Mouse (Mus musculus) forebrain, postnatal 0 days (tissue): ENCODE results near the gene Clrn1. TPM values are rescaled to one million over a fixed set of nuclear protein-coding genes. Genes with fewer than 3 reads are reported as not detected.

ENCODE experiments used
- ATAC-seq: fragments of 200-750 bp; cut with Nextera tagmentation; 2 replicates; pipeline ENCODE4 v1.8.0; 2017; ENCODE audit warnings: mild to moderate bottlenecking, moderate library complexity
- DNase-seq: peaks from one replicate; pipeline ENCODE4 v3.0.0-alpha.2; 2015
- H3K27ac ChIP-seq: fragments of 300-500 bp; sonication (generic); 2 replicates; pipeline ENCODE4 v1.5.1; 2014; ENCODE audit warnings: low read depth, mild to moderate bottlenecking, antibody characterized with exemption, low read length, moderate library complexity, mixed read lengths
- H3K27me3 ChIP-seq: fragments of 300-500 bp; sonication (generic); 2 replicates; pipeline ENCODE4 v1.6.1; 2014; ENCODE audit warnings: mild to moderate bottlenecking, low read length, mixed read lengths; ENCODE audit not compliant: insufficient read depth
- H3K36me3 ChIP-seq: fragments of 300-500 bp; sonication (generic); 2 replicates; pipeline ENCODE4 v1.6.1; 2014; ENCODE audit warnings: mild to moderate bottlenecking, moderate library complexity; ENCODE audit not compliant: insufficient read depth
- H3K4me1 ChIP-seq: fragments of 300-500 bp; sonication (generic); 2 replicates; pipeline ENCODE4 v1.6.1; 2014; ENCODE audit warnings: antibody characterized with exemption; ENCODE audit not compliant: insufficient read depth
- H3K4me2 ChIP-seq: fragments of 300-500 bp; sonication (generic); 2 replicates; pipeline ENCODE4 v1.6.1; 2014; ENCODE audit warnings: low read depth, mild to moderate bottlenecking, moderate library complexity
- H3K4me3 ChIP-seq: fragments of 300-500 bp; sonication (generic); 2 replicates; pipeline ENCODE4 v1.5.1; 2014; ENCODE audit warnings: low read depth, low read length, mixed read lengths
- H3K9ac ChIP-seq: fragments of 300-500 bp; sonication (generic); 2 replicates; pipeline ENCODE4 v1.6.1; 2014; ENCODE audit warnings: mild to moderate bottlenecking
- H3K9me3 ChIP-seq: fragments of 300-500 bp; sonication (generic); 2 replicates; pipeline ENCODE4 v1.6.1; 2016; ENCODE audit warnings: low read length
- CTCF ChIP-seq: sonication (generic); IDR thresholded peaks from 2 replicates; pipeline ENCODE4 v1.5.1; 2016; ENCODE audit warnings: antibody characterized with exemption, control low read depth, low read depth
- WGBS: fragments of 180-500 bp; shearing (Covaris S2); extraction: QIAGEN DNeasy Blood & Tissue Kit; methylation state at CpG from one replicate; pipeline ENCODE4 v1.1.7; 2014; 5-methylcytosine and 5-hydroxymethylcytosine counted together
- polyA plus RNA-seq: library from polyadenylated mRNA; unstranded; fragments of >200 nt; fragmentation: Nextera tagmentation; extraction: Ambion mirVana; gene quantifications from 2 replicates; pipeline ENCODE4 v1.2.1, GENCODE M21; 2015
- total RNA-seq: library from RNA; depleted of rRNA; stranded (reverse); fragments of >200 nt; gene quantifications from 2 replicates; pipeline ENCODE4 v1.2.3, GENCODE M21; 2014; rRNA removed

Gene Clrn1
- total RNA-seq: 2.0 and 2.3 TPM in 2 replicates
- polyA plus RNA-seq: 0.97 and 2.6 TPM in 2 replicates

GRCm38 (mm10) chr3:58884801-58885573 lies at the start of gene Clrn1:
TSS of gene Clrn1 (minus strand) at chr3:58885340.
- Histone ChIP-seq H3K9ac (no peak within 1 kb of the TSS), H3K4me3 (no peak within 1 kb of the TSS), H3K27me3 (no peaks in the 10 kb centered on the region), H3K36me3 (no peaks in the 10 kb centered on the region), H3K27ac (no peak within 1 kb of the TSS), H3K4me2 (peak within 1 kb of the TSS; percentile 16; the same call in 1 of the 2 replicates), H3K4me1 (no peaks in the 10 kb centered on the region; the same call in 1 of the 2 replicates), H3K9me3 (no peaks in the 10 kb centered on the region)
- no peak for TF ChIP-seq CTCF
- DNase-seq: no peak
- 55% methylated on average over 20 of the region's 20 CpGs for WGBS
- ATAC-seq: no peak

GRCm38 (mm10) chr3:58924027-58924426 lies 38.9 kb upstream of the Clrn1 start:
- WGBS: 54% methylated on average over 7 of the region's 7 CpGs
- no peak for DNase-seq

GRCm38 (mm10) chr3:58923140-58923539 lies 38.0 kb upstream of the Clrn1 start:
- no peak overlapping the region for H3K4me2 ChIP-seq
- 76% methylated on average over 11 of the region's 11 CpGs for whole genome bisulfite sequencing
- no peak for TF ChIP-seq CTCF
- H3K36me3 ChIP-seq: no peaks in the 10 kb centered on the region
- no peak overlapping the region for H3K4me3 ChIP-seq
- H3K9me3 ChIP-seq: no peaks in the 10 kb centered on the region
- ATAC-seq (no peak), DNase-seq (no peak)
- no peak overlapping the region for H3K27ac ChIP-seq
- H3K4me1 ChIP-seq: no peaks in the 10 kb centered on the region
- H3K27me3 ChIP-seq: no peaks in the 10 kb centered on the region
- no peak overlapping the region for H3K9ac ChIP-seq

More at GRCm38 (mm10) chr3:58924027-58924426, 38.9 kb upstream of the Clrn1 start:
- H3K4me3 ChIP-seq: no peak overlapping the region
- H3K4me1 ChIP-seq: no peaks in the 10 kb centered on the region
- TF ChIP-seq CTCF: no peak
- no peaks in the 10 kb centered on the region for H3K36me3 ChIP-seq
- no peaks in the 10 kb centered on the region for H3K9me3 ChIP-seq
- no peak for ATAC-seq
- H3K4me2 ChIP-seq: no peak overlapping the region
- no peak overlapping the region for H3K9ac ChIP-seq
- H3K27me3 ChIP-seq: no peaks in the 10 kb centered on the region
- no peak overlapping the region for H3K27ac ChIP-seq

GRCm38 (mm10) chr3:58922636-58923035 lies 37.5 kb upstream of the Clrn1 start:
- Histone ChIP-seq H3K36me3 (no peaks in the 10 kb centered on the region), H3K4me1 (no peaks in the 10 kb centered on the region), H3K27ac (no peak overlapping the region), H3K9ac (no peak overlapping the region), H3K9me3 (no peaks in the 10 kb centered on the region), H3K4me3 (no peak overlapping the region), H3K27me3 (no peaks in the 10 kb centered on the region), H3K4me2 (no peak overlapping the region)
- no peak for TF ChIP-seq CTCF
- ATAC-seq (no peak), DNase-seq (no peak)
- 77% methylated on average over 7 of the region's 7 CpGs for WGBS

GRCm38 (mm10) chr3:58921316-58921715 lies 36.2 kb upstream of the Clrn1 start:
- H3K36me3 ChIP-seq: no peaks in the 10 kb centered on the region
- ATAC-seq (no peak), DNase-seq (no peak)
- H3K4me3 ChIP-seq: no peak overlapping the region
- H3K27ac ChIP-seq: no peak overlapping the region
- no peaks in the 10 kb centered on the region for H3K27me3 ChIP-seq
- no peak for TF ChIP-seq CTCF
- no peaks in the 10 kb centered on the region for H3K9me3 ChIP-seq
- H3K4me1 ChIP-seq: no peaks in the 10 kb centered on the region
- no peak overlapping the region for H3K4me2 ChIP-seq
- 72% methylated on average over 5 of the region's 5 CpGs for WGBS
- H3K9ac ChIP-seq: no peak overlapping the region

GRCm38 (mm10) chr3:58904656-58905055 lies 19.5 kb upstream of the Clrn1 start:
- Histone ChIP-seq H3K4me3 (no peak overlapping the region), H3K4me1 (no peaks in the 10 kb centered on the region; the same call in 1 of the 2 replicates), H3K9me3 (no peaks in the 10 kb centered on the region), H3K36me3 (no peaks in the 10 kb centered on the region), H3K4me2 (no peak overlapping the region), H3K9ac (no peak overlapping the region), H3K27me3 (no peaks in the 10 kb centered on the region), H3K27ac (no peak overlapping the region)
- WGBS: 59% methylated on average over 2 of the region's 2 CpGs
- DNase-seq (peak; percentile 45), ATAC-seq (peak; percentile 88)
- no peak for TF ChIP-seq CTCF

- H3K4me2 ChIP-seq: peak overlapping the region; percentile 25
- ATAC-seq (peak; percentile 66), DNase-seq (peak; percentile 46)
- H3K9me3 ChIP-seq: no peaks in the 10 kb centered on the region
- H3K27ac ChIP-seq: 0 out of 2 replicates have a peak overlapping the region, but pooled peaks have one; percentile 10
- no peaks in the 10 kb centered on the region for H3K27me3 ChIP-seq
- no peak overlapping the region for H3K4me3 ChIP-seq
- no peaks in the 10 kb centered on the region; the same call in 1 of the 2 replicates for H3K4me1 ChIP-seq
- 37% methylated on average over 13 of the region's 13 CpGs for WGBS
- no peak overlapping the region for H3K9ac ChIP-seq
- TF ChIP-seq CTCF: no peak
- no peaks in the 10 kb centered on the region for H3K36me3 ChIP-seq
Measured at GRCm38 (mm10) chr3:58902051-58902758, 17.1 kb upstream of the Clrn1 start.
